Mouse (Mus musculus) lung, postnatal 0 days (tissue): ENCODE measurements around the gene Rpl3.

Experiments used
- CTCF ChIP-seq: IDR thresholded peaks from 2 replicates; pipeline ENCODE4 v1.5.1; 2016; ENCODE audit warnings: antibody characterized with exemption, mild to moderate bottlenecking
- EP300 ChIP-seq: IDR thresholded peaks from 2 replicates; pipeline ENCODE4 v1.6.1; 2016; ENCODE audit warnings: antibody characterized with exemption, mild to moderate bottlenecking, control low read depth

DNA sequence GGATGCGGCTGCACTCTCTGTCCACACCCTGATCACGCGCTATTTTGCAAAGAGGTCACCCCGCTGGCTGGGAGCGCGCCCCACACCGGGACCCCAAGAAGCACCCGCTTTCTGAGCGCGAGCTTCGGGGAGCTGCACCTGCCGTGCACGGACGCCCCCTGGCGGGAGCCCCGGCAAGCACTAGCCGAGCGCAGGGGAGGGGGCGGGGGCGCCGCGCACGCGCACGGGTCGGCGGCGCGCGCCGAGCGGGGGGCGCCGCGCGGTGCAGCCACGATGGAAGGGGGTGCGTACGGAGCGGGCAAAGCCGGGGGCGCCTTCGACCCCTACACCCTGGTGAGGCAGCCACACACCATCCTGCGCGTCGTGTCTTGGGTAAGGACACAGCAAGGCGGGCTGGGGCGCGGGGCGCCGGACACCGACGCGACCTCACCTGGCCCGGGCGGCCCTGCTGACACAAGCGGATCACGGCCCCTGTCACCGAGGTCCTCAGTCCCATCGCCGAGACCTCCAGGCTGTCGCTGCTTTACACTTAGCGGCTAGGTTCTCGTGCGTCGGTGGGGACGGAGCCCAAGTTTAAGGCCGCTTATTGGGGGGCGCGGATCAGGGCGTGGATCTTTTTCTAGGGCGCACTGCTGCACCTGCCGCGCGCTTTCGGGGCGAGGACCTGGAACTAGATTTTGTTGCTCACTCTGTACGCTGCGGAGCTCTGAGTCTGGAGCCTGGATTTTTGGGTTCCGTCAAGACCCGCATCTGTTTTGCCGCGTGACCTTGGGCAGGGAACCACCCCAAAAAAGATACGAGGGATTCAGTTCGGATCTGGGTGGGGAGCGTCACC lies at the start of gene Rpl3, which contains the start of gene Syngr1:
- TF ChIP-seq CTCF (peak; percentile 74), EP300 (no peak)
